Mouse (Mus musculus) ES-E14 (cell line): ENCODE data around the gene Dand5. TPM values are rescaled to one million over a fixed set of nuclear protein-coding genes. Genes with fewer than 3 reads are reported as not detected.
"Not testable (repeated sequence)": the region's sequence is repeated elsewhere in the genome, so short reads cannot be mapped to it uniquely, and the experiment has no call there.

Source experiments
- DNase-seq: peaks from one replicate; pipeline ENCODE4 v3.0.0-alpha.2; 2013; ENCODE audit warnings: low read depth, low spot score
- H3K27ac ChIP-seq: 2 replicates; pipeline ENCODE4 v1.5.1; 2012; ENCODE audit warnings: low read depth, mild to moderate bottlenecking, low read length, moderate library complexity, mixed read lengths; ENCODE audit not compliant: poor library complexity, insufficient read depth, severe bottlenecking
- H3K36me3 ChIP-seq: 2 replicates; pipeline ENCODE4 v1.6.1; 2012; ENCODE audit warnings: mild to moderate bottlenecking, low read length, moderate library complexity, mixed read lengths; ENCODE audit not compliant: control insufficient read depth, poor library complexity, insufficient read depth, severe bottlenecking
- H3K4me1 ChIP-seq, 2 experiments: fragments of 150-350 bp in 1 of 2; sonication (generic) in 1 of 2; 2 replicates each; pipeline ENCODE4 v1.6.1; 2012; ENCODE audit warnings: low read length in 2 of 2, mild to moderate bottlenecking in 1 of 2, mixed read lengths in 1 of 2; ENCODE audit not compliant: control insufficient read depth in 2 of 2, insufficient read depth in 2 of 2, poor library complexity in 1 of 2
- H3K4me3 ChIP-seq, 2 experiments: fragments of 150-350 bp in 1 of 2; sonication (generic) in 1 of 2; 2 replicates each; pipeline ENCODE4 v1.5.1; 2012; ENCODE audit warnings: low read length in 2 of 2, low read depth in 1 of 2, mild to moderate bottlenecking in 1 of 2, mixed read lengths in 1 of 2; ENCODE audit not compliant: insufficient read depth in 1 of 2, poor library complexity in 1 of 2, severe bottlenecking in 1 of 2
- H3K9ac ChIP-seq: 2 replicates; pipeline ENCODE4 v1.6.1; 2012; ENCODE audit warnings: low read depth, mild to moderate bottlenecking, low read length, mixed read lengths; ENCODE audit not compliant: poor library complexity, insufficient read depth, severe bottlenecking
- H3K9me3 ChIP-seq: fragments of 150-350 bp; sonication (generic); 2 replicates; pipeline ENCODE4 v1.6.1; 2012; ENCODE audit warnings: low read depth, mild to moderate bottlenecking, low read length; ENCODE audit not compliant: control insufficient read depth, insufficient read depth
- CHD2 ChIP-seq: IDR thresholded peaks from 2 replicates; pipeline ENCODE4 v1.6.1; 2014; ENCODE audit warnings: mild to moderate bottlenecking, low read depth, low read length, inconsistent platforms
- HCFC1 ChIP-seq: IDR thresholded peaks from 2 replicates; pipeline ENCODE4 v1.6.1; 2012; ENCODE audit warnings: low read length, inconsistent platforms, borderline replicate concordance; ENCODE audit not compliant: insufficient read depth
- MAFK ChIP-seq: IDR thresholded peaks from 2 replicates; pipeline ENCODE4 v1.6.1; 2014; ENCODE audit warnings: mild to moderate bottlenecking, low read depth, low read length, inconsistent platforms; ENCODE audit not compliant: insufficient read depth
- ZC3H11A ChIP-seq: IDR thresholded peaks from 2 replicates; pipeline ENCODE4 v1.6.1; 2012; ENCODE audit warnings: low read depth, mild to moderate bottlenecking, inconsistent platforms, low read length, borderline replicate concordance
- ZNF384 ChIP-seq: IDR thresholded peaks from 2 replicates; pipeline ENCODE4 v1.6.1; 2012; ENCODE audit warnings: low read depth, low read length, inconsistent platforms
- in situ Hi-C, 2 experiments: fragments of 600-800 bp; cut with MboI; formaldehyde crosslinking; loops; one replicate each; pipeline ENCODE4 v1.15.1; 2025; ENCODE audit warnings: low sequenced_read_pairs in 2 of 2, inconsistent platforms in 1 of 2; ENCODE audit not compliant: unreplicated experiment in 2 of 2
- total RNA-seq: library from RNA; depleted of rRNA; stranded (reverse); fragments of 300-350 nt; gene quantifications from 2 replicates; pipeline ENCODE4 v1.2.3, GENCODE M21; 2012

Dand5 gene
- total RNA-seq, 1 experiment, result 1.4 TPM

GRCm38 (mm10) chr8:84832034-84832717 is 9.6 kb upstream of the Dand5 start:
- in situ Hi-C loops, result no loop called here

GRCm38 (mm10) chr8:84831490-84831889 is 8.9 kb upstream of the Dand5 start, which contains the start of gene Gadd45gip1:
TSS of gene Gadd45gip1 (plus strand) at chr8:84831522.
- Histone ChIP-seq H3K27ac (peak within 1 kb of the TSS; percentile 91), H3K9me3 (no peaks in the 10 kb centered on the region), H3K4me3 (peak within 1 kb of the TSS; percentile 80), H3K36me3 (peaks cover 23% of the 10 kb centered on the region), H3K9ac (peak within 1 kb of the TSS; percentile 82), H3K4me1 (0 out of 4 replicates have a peak, but pooled peaks cover 0 to 3% of the 10 kb centered on the region in 2 experiments)
- in situ Hi-C loops, result no loop called here
- TF ChIP-seq ZNF384, result no peak; the same call in 1 of the 2 replicates
- no peak for TF ChIP-seq ZC3H11A
- TF ChIP-seq MAFK, result no peak
- no peak for TF ChIP-seq CHD2
- TF ChIP-seq HCFC1, result no peak; the same call in 1 of the 2 replicates
- peak; percentile 65 for DNase-seq

More at GRCm38 (mm10) chr8:84832034-84832717, 9.6 kb upstream of the Dand5 start:
- H3K36me3 ChIP-seq, result peaks cover 28% of the 10 kb centered on the region
- H3K9me3 ChIP-seq, result no peaks in the 10 kb centered on the region
- H3K27ac ChIP-seq, result peak overlapping the region; percentile 91
- no peak for TF ChIP-seq ZC3H11A
- peak; percentile 46; the same call in 1 of the 2 replicates for TF ChIP-seq HCFC1
- no peak for TF ChIP-seq CHD2
- no peak for TF ChIP-seq MAFK
- no peak for TF ChIP-seq ZNF384
- peaks cover 0 to 4% of the 10 kb centered on the region in 2 experiments; a peak in 1 of 4 replicates for H3K4me1 ChIP-seq
- peak overlapping the region; percentile 80 for H3K4me3 ChIP-seq
- H3K9ac ChIP-seq, result peak overlapping the region; percentile 82
- DNase-seq, result no peak

- H3K27ac ChIP-seq, H3K4me3 ChIP-seq, H3K9me3 ChIP-seq, H3K9ac ChIP-seq, in situ Hi-C loops, DNase-seq, H3K4me1 ChIP-seq, H3K36me3 ChIP-seq: not testable (repeated sequence)
These were observed 3.9 kb upstream of the Dand5 start for GRCm38 (mm10) chr8:84826518-84826917.

- H3K36me3 ChIP-seq, result no peaks in the 10 kb centered on the region
- in situ Hi-C loops, result no loop called here
- H3K27ac ChIP-seq, result no peak overlapping the region
- no peak overlapping the region for H3K4me3 ChIP-seq
- TF ChIP-seq HCFC1, result no peak
- no peak for TF ChIP-seq ZNF384
- TF ChIP-seq MAFK, result no peak
- TF ChIP-seq CHD2, result no peak
- TF ChIP-seq ZC3H11A, result no peak
- no peak overlapping the region for H3K9ac ChIP-seq
- no peaks in the 10 kb centered on the region for H3K9me3 ChIP-seq
- no peaks in the 10 kb centered on the region for H3K4me1 ChIP-seq
- no peak for DNase-seq
These were observed 3.0 kb upstream of the Dand5 start for GRCm38 (mm10) chr8:84825636-84826035.
